Mouse (Mus musculus) lung, embryonic 16.5 days (tissue): ENCODE measurements around the gene Mre11a. TPM values are rescaled to one million over a fixed set of nuclear protein-coding genes. Genes with fewer than 3 reads are reported as not detected.
"Not testable (repeated sequence)": the region's sequence is repeated elsewhere in the genome, so short reads cannot be mapped to it uniquely, and the experiment has no call there.

ENCODE experiments used
- ATAC-seq: fragments of 200-750 bp; cut with Nextera tagmentation; 2 replicates; pipeline ENCODE4 v1.8.0; 2017; ENCODE audit warnings: low read depth, mild to moderate bottlenecking, moderate library complexity
- H3K27ac ChIP-seq: fragments of 300-500 bp; sonication (generic); 2 replicates; pipeline ENCODE4 v1.5.1; 2014; ENCODE audit warnings: mild to moderate bottlenecking, control low read depth, low read length
- H3K27me3 ChIP-seq: fragments of 300-500 bp; sonication (generic); 2 replicates; pipeline ENCODE4 v1.6.1; 2014; ENCODE audit warnings: low read depth, low read length, mixed read lengths; ENCODE audit not compliant: control insufficient read depth, insufficient read depth
- H3K36me3 ChIP-seq: fragments of 300-500 bp; sonication (generic); 2 replicates; pipeline ENCODE4 v1.6.1; 2014; ENCODE audit warnings: low read length; ENCODE audit not compliant: control insufficient read depth, insufficient read depth
- H3K4me1 ChIP-seq: fragments of 300-500 bp; sonication (generic); replicated peaks from 2 replicates; pipeline ENCODE4 v1.6.1; 2014; ENCODE audit warnings: low read length, mixed read lengths; ENCODE audit not compliant: control insufficient read depth, insufficient read depth
- H3K4me2 ChIP-seq: fragments of 300-500 bp; sonication (generic); 2 replicates; pipeline ENCODE4 v1.6.1; 2014; ENCODE audit warnings: low read depth, low read length, control low read depth
- H3K4me3 ChIP-seq: fragments of 300-500 bp; sonication (generic); 2 replicates; pipeline ENCODE4 v1.5.1; 2014; ENCODE audit warnings: mild to moderate bottlenecking, low read length, control low read depth
- H3K9ac ChIP-seq: fragments of 300-500 bp; sonication (generic); 2 replicates; pipeline ENCODE4 v1.6.1; 2014; ENCODE audit warnings: low read length, control low read depth
- H3K9me3 ChIP-seq: fragments of 300-500 bp; sonication (generic); 2 replicates; pipeline ENCODE4 v1.6.1; 2016; ENCODE audit warnings: low read length; ENCODE audit not compliant: control insufficient read depth
- WGBS: fragments of 180-500 bp; shearing (Covaris S2); extraction: QIAGEN DNeasy Blood & Tissue Kit; methylation state at CpG from one replicate; pipeline ENCODE4 v1.1.7; 2014; 5-methylcytosine and 5-hydroxymethylcytosine counted together
- polyA plus RNA-seq: library from polyadenylated mRNA; unstranded; fragments of >200 nt; fragmentation: Nextera tagmentation; extraction: Ambion mirVana; gene quantifications from 2 replicates; pipeline ENCODE4 v1.2.1, GENCODE M21; 2015

Gene Mre11a
- polyA plus RNA-seq, 1 experiment from 2014 or later = 26.6 TPM

GRCm38 (mm10) chr9:14871536-14871935 lies 87.1 kb downstream of the Mre11a start:
- ATAC-seq = no peak
- no peaks in the 10 kb centered on the region for H3K36me3 ChIP-seq
- no peaks in the 10 kb centered on the region for H3K27me3 ChIP-seq
- H3K9me3 ChIP-seq = no peaks in the 10 kb centered on the region
- H3K4me2 ChIP-seq = no peak overlapping the region
- 52% methylated on average over 3 of the region's 3 CpGs for whole genome bisulfite sequencing
- no peaks in the 10 kb centered on the region for H3K4me1 ChIP-seq
- no peak overlapping the region for H3K27ac ChIP-seq
- no peak overlapping the region for H3K4me3 ChIP-seq
- no peak overlapping the region for H3K9ac ChIP-seq

GRCm38 (mm10) chr9:14872181-14872930 lies 87.9 kb downstream of the Mre11a start:
- no peak overlapping the region for H3K9ac ChIP-seq

GRCm38 (mm10) chr9:14875743-14876507 lies 91.5 kb downstream of the Mre11a start:
- no peaks in the 10 kb centered on the region for H3K9me3 ChIP-seq
- no peaks in the 10 kb centered on the region for H3K36me3 ChIP-seq
- WGBS = 70% methylated on average over 5 of the region's 5 CpGs
- no peaks in the 10 kb centered on the region for H3K27me3 ChIP-seq
- no peaks in the 10 kb centered on the region for H3K4me1 ChIP-seq
- H3K27ac ChIP-seq = no peak overlapping the region
- H3K4me3 ChIP-seq = no peak overlapping the region
- no peak for ATAC-seq
- H3K4me2 ChIP-seq = no peak overlapping the region
- H3K9ac ChIP-seq = no peak overlapping the region

More at GRCm38 (mm10) chr9:14872181-14872930, 87.9 kb downstream of the Mre11a start:
- Histone ChIP-seq H3K27me3 (no peaks in the 10 kb centered on the region), H3K4me2 (no peak overlapping the region), H3K27ac (no peak overlapping the region), H3K4me3 (no peak overlapping the region), H3K9me3 (no peaks in the 10 kb centered on the region), H3K4me1 (no peaks in the 10 kb centered on the region), H3K36me3 (no peaks in the 10 kb centered on the region)
- peak; percentile 10; the same call in 1 of the 2 replicates for ATAC-seq
- 51% methylated on average over 17 of the region's 17 CpGs for WGBS

GRCm38 (mm10) chr9:14876566-14876965 lies 92.1 kb downstream of the Mre11a start:
- 29% methylated on average over 8 of the region's 8 CpGs for WGBS
- H3K9me3 ChIP-seq, H3K36me3 ChIP-seq, H3K4me2 ChIP-seq, H3K9ac ChIP-seq, H3K27ac ChIP-seq, ATAC-seq, H3K27me3 ChIP-seq, H3K4me3 ChIP-seq, H3K4me1 ChIP-seq: not testable (repeated sequence)

- Histone ChIP-seq H3K27ac (no peak overlapping the region; the same call in 1 of the 2 replicates), H3K27me3 (no peaks in the 10 kb centered on the region), H3K36me3 (no peaks in the 10 kb centered on the region), H3K4me1 (0 out of 2 replicates have a peak, but pooled peaks cover 5% of the 10 kb centered on the region), H3K4me2 (no peak overlapping the region), H3K9me3 (no peaks in the 10 kb centered on the region), H3K9ac (no peak overlapping the region), H3K4me3 (no peak overlapping the region)
- 41% methylated on average over 4 of the region's 4 CpGs for WGBS
- ATAC-seq = peak; percentile 51
Observed at GRCm38 (mm10) chr9:14884641-14885040, 100.2 kb downstream of the Mre11a start.

- H3K9me3 ChIP-seq = no peaks in the 10 kb centered on the region
Observed at GRCm38 (mm10) chr9:14885151-14885550, 100.7 kb downstream of the Mre11a start.

GRCm38 (mm10) chr9:14885954-14886353 lies 101.5 kb downstream of the Mre11a start:
- no peak overlapping the region for H3K4me2 ChIP-seq
- no peaks in the 10 kb centered on the region for H3K9me3 ChIP-seq
- H3K9ac ChIP-seq = no peak overlapping the region
- no peaks in the 10 kb centered on the region for H3K36me3 ChIP-seq
- WGBS = 50% methylated on average over 1 of the region's 1 CpGs
- no peaks in the 10 kb centered on the region for H3K27me3 ChIP-seq
- H3K27ac ChIP-seq = no peak overlapping the region
- no peak for ATAC-seq
- H3K4me3 ChIP-seq = no peak overlapping the region
- H3K4me1 ChIP-seq = 0 out of 2 replicates have a peak, but pooled peaks cover 5% of the 10 kb centered on the region

More at GRCm38 (mm10) chr9:14885151-14885550, 100.7 kb downstream of the Mre11a start:
- Histone ChIP-seq H3K27ac (no peak overlapping the region; the same call in 1 of the 2 replicates), H3K9ac (no peak overlapping the region), H3K4me2 (no peak overlapping the region), H3K4me3 (no peak overlapping the region), H3K4me1 (0 out of 2 replicates have a peak, but pooled peaks cover 5% of the 10 kb centered on the region), H3K36me3 (no peaks in the 10 kb centered on the region), H3K27me3 (no peaks in the 10 kb centered on the region)
- ATAC-seq = no peak

Other genes starting within 250 kb of the Mre11a start
- 17.6 and 17.8 TPM in 2 replicates for gene Amotl1, start 139.6 kb upstream of the Mre11a start, polyA plus RNA-seq
- gene Piwil4, start 43.9 kb upstream of the Mre11a start, polyA plus RNA-seq = 0.48 and 0.74 TPM in 2 replicates
- gene Fut4, start 32.3 kb upstream of the Mre11a start, polyA plus RNA-seq = 2.5 and 3.2 TPM in 2 replicates
- gene 1700012B09Rik, start 13.6 kb upstream of the Mre11a start, polyA plus RNA-seq = 7.7 and 11.7 TPM in 2 replicates
- 33.0 and 37.0 TPM in 2 replicates for gene Ankrd49, start 202 bp downstream of the Mre11a start, polyA plus RNA-seq
- gene Gpr83, start 75.6 kb downstream of the Mre11a start, polyA plus RNA-seq = 0.24 and 0.54 TPM in 2 replicates
- 0.54 and 1.2 TPM in 2 replicates for gene Izumo1r, start 119.3 kb downstream of the Mre11a start, polyA plus RNA-seq